Mouse (Mus musculus) ES-Bruce4 (cell line): ENCODE results near the gene Relch.

Experiments used
- CTCF ChIP-seq: IDR thresholded peaks from one replicate; pipeline ENCODE4 v1.8.1; 2011; ENCODE audit warnings: low read depth, low read length
- POLR2A ChIP-seq: IDR thresholded peaks from one replicate; pipeline ENCODE4 v1.8.1; 2011; ENCODE audit warnings: low read length; ENCODE audit not compliant: insufficient read depth

- TF ChIP-seq CTCF (no peak), POLR2A (no peak)
Observed at GRCm38 (mm10) chr1:105718358-105718757, 54.7 kb downstream of the Relch start.
